Mouse (Mus musculus) T-helper 17 cell (primary cell): ENCODE results near the gene Eno2.

Source experiments
- in situ Hi-C, 2 experiments: fragments of 300-600 bp; cut with MboI, MseI; formaldehyde crosslinking; loops; 1 replicate in 1 of 2; 2 replicates in 1 of 2; pipeline ENCODE4 v1.15.1; 2025; ENCODE audit warnings: high pct_unique_total_duplicates in 2 of 2

Gene Eno2

DNA sequence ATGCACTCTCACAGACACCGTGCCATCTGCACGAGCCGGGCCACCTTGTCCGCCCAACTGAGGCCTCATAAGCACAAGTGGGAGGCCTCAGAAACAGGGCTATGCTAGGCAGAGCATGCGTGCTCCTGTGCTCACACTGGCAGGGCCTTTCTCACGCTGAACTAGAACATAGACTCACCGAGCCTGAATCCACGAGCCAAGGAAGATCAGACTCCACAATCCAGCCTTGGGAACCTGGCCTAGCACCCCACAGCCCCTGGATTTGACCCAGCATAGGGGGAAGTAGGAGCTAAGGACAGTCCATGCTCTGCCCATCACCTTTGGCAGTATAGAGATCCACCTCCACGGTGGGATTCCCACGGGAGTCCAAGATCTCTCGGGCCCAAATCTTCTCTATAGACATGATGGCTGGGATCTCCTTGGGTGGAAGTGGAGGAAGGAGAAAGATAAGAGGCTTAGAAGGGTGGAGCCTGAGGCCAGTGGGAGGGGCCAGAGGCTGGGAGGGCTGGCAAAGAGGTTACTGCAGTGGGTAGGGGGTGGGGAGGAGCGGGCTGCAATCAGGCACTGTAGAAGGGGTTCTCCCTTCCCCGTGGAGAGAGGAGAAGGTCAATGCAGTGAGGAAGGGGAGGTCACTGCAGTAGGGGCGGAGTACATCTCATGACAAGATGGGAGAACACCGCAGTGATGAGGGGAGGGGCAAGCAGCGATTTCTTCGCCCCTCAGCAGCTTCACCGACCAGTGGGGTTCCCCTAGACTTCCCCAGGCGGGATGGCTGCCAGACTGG is 1.4 kb downstream of the Eno2 start:
- in situ Hi-C loops = no loop called here

DNA sequence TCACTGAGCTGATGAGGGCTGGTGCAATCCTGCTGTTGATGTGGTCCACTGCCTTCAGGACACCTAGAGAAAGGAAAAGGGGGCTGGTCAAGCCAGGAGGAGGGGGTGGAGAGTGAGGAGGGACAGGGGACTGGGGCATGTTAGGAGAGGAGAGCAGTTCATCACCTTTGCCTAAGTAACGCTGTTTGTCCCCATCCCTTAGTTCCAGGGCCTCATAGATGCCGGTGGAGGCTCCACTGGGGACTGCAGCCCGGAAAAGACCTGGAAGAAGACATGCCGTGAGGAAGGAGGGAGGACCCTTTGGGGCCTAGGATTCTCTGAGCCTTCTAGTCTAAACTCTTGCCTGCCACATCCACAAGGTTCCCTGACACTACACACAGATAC is 1.9 kb downstream of the Eno2 start:
- in situ Hi-C loops = no loop called here

DNA sequence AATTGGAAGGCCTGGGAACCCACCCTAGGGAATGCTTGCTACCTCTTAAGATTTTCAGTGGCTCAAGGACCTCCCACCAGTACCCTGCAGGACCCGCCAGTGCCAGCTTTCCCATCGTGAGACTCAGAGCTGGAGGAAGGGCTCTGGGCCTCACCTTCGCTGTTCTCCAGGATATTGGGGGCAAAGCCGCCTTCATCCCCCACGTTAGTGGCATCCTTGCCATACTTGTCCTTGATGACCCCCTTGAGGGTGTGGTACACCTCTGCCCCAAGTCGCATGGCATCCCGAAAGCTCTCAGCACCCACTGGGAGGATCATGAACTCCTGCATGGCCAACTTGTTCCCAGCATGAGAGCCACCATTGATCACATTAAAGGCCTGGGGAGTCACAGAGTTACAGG is 3.5 kb downstream of the Eno2 start:
- in situ Hi-C loops = no loop called here

DNA sequence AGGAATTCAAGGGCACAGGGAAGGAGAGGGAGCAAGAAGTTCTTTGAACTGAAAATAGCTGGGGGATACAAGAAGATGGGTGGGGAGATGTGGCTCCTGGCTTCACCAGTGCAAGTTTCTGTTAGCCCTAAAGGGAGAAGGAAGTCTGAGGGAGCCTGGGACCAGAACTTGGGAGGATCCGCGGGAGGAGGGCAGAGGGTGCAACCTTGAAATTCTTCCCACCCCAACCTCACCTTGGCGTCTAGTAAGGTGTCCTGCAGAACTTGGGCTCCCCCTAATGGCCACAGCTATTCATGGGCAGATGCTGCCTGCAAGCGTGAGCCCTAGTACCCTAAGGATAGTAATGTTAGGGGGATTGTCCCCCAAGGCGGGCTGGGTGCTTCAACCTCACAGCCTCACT is 10.2 kb downstream of the Eno2 start:
- in situ Hi-C loops = loop anchor here in 1 of 2 experiments (5.0 kb wide), 1 partner anchor 47 kb away; the partner anchor contains the start of genes Emg1 and Phb2

DNA sequence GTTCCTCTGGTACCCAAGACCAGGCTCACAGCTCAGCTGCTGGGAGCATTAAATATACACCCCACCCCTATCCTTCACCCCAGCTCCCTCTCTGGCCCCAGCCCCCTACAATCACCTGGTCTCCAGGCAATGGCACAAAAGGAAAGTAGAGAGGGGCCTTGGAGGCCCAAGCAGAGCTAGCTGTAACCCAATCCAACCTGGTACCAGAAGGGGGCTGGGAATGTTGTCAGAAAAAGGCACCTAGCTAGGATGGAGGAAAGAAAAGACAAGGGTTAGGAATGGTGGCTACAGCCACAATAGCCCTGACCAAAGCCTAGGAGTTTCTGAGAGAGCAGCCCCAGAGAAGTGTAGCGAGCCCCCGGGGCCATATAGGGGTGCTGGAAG is 10.6 kb downstream of the Eno2 start:
- in situ Hi-C loops = loop anchor here in 1 of 2 experiments (5.0 kb wide), 1 partner anchor 47 kb away; the partner anchor contains the start of genes Emg1 and Phb2

DNA sequence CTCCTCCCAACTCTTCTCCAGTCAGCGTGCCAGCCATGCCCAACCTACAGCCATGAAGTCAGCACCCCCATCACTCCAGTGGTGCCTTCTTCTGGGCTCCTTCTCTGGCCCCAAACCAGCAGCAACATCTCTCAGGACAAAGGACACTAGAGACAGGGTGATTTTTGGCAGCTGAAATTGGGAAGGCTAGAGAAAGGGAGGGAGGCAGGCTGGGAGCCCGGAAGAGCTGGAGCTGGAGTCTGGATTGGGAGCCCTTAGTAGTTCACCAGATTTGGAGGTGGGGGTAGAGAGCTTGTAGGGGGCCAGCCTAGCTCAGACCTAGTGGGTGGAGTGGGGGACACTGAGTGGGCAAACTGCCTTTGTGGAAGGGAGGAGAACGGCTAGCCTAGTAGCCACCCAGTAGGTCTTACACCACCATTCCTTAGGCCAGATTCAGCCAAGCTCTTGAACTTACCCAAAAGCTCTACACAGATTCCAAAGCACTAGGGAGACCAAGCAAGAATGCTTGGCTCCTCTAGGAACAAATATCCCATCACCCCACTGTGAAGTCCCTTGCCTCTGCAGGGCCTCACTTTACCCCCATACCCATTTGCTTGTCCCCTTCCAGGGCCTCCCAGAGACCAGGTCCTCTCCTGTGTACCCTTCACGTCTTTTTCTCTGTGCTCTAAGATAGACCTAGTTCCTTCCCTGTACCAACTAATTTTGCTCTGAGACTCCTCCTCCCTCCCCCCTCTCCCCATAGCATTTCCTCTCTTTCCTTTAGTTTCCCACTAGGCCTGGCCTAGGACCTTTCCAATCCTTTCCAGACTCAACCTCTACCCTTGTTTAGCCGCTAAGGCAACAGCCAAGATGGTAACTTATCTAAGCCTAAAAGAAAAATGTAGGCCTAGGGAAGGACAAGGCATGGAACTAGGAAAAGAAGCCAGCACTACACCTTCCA is 11.3 kb downstream of the Eno2 start:
- in situ Hi-C loops = loop anchor here in 1 of 2 experiments (5.0 kb wide), 1 partner anchor 46 kb away; the partner anchor contains the start of genes Emg1 and Phb2

DNA sequence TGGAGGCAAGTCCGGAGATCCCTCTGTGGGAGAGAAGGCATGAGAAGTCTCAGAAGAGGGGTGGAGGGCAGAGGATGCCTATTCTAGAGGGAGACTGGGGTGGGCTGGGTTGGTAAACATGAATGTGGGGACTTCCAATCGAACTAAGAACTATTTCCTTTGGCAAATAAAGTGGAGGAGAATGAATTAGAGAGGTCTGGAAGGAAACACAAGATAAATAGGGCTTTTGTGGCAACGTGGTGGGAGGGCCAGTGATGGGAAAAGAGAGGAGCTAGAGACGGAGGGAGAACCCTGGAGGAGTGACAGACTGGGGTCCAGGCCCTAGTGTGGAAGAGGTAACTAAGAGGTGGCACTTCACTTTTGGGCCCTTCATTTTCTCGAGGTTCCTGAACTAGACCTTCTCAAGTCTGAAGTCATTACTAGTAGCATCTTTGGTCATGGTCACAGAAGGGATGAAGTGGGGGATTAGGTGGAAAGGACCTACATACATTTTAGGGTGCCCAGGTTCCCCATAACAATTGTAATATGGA is 12.1 kb downstream of the Eno2 start:
- in situ Hi-C loops = loop anchor here in 1 of 2 experiments (5.0 kb wide), 1 partner anchor 45 kb away; the partner anchor contains the start of genes Emg1 and Phb2

DNA sequence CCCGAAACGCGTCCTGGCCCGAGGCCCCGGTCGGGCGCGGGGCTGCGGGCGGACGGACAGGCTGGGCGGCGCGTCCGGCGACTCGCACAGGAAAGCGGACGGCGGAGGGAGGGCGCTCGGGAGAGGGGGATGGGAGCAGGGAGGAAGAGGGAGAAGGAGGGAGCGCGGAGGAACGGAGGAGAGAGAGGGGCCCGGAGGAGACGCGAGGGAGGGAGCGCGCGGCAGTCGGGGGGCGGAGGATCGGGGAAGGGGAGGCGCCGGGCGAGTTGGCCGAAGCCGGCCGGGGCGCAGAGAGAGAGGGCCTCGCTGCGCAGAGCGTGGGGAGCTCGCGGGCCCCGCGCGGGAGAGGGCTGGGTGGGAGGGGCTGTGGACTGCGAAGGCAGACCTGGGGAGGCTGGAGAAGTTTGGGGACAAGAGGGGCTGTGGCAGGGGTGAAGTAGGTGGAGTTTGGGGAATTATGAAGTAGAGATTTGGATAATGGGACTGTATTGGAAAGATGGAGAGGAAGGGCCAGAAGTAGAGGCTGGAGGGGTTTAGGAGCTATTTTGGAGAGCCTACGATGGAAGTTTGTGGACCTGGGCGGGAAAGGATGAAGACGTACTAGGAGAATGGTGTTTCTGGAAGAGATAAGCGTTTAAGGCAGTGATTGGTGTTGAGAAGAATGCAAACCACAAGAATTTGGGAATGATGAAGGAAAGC is 12.7 kb downstream of the Eno2 start:
- in situ Hi-C loops = loop anchor here in 1 of 2 experiments (5.0 kb wide), 1 partner anchor 44 kb away; the partner anchor contains the start of genes Emg1 and Phb2

DNA sequence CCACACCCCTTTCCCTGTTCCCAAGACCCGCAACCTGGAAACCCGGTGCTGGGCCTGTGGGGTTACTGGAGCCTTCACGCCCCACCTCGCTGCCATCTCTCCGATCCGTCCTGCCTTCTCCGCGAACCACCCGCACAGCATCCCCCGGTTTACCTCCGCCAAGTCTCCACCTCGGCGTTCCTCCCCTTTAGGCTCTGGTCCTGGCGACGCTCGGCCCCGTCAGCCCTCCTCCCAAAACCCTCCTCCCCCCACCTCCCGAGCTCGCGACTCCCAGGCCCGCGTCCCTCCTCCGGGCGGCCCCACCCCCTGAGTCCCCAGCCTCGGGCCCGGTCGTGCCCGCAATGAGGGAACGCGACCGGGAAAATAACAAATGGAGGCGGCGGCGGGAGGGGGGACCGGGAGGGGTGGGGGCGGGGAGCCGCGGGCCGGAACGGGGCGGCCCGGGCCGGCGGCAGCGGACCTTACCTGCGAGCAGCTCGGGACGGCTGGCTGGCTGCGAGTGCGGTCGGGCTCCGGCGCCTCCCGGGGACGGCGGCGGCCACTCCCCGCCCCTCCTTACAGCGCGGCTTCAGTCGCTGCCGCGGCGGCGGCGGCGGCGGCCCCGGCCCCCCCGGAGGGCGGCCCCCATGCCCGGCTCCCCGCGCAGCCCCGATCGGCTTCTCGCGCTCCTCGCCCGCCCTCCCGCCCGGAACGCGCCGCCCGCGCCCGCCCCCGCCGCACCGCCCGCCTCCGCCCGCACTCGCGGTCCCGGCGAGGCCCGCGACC is 13.5 kb downstream of the Eno2 start, which contains the start of the genes Gm45234 and Atn1:
TSS of gene Gm45234 (minus strand) at position 191 of the 765 bp plus-strand sequence.
TSS of gene Atn1 (minus strand) at position 694 of the 765 bp plus-strand sequence.
- in situ Hi-C loops = loop anchor here in 1 of 2 experiments (5.0 kb wide), 1 partner anchor 44 kb away; the partner anchor contains the start of genes Emg1 and Phb2

DNA sequence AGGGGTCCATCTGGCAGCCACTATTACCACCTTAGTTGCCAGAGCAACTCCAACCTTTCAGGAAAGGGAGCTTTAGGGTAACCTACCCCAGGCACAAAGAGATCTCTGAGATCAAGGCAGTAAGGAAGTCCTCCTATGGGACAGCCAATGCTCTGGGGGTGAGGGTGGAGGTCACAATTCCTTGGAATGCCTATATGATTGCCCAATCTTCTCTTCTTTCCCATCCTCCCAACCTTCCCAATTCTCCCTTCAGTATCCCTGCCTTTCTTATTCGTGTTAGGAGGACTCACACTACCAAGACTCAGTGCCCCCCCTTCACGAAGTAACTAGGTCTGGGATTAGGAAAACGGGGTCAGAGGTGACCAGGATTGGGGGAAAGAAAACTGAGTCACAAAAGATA is 14.2 kb downstream of the Eno2 start:
- in situ Hi-C loops = loop anchor here in 1 of 2 experiments (5.0 kb wide), 1 partner anchor 43 kb away; the partner anchor contains the start of genes Emg1 and Phb2

DNA sequence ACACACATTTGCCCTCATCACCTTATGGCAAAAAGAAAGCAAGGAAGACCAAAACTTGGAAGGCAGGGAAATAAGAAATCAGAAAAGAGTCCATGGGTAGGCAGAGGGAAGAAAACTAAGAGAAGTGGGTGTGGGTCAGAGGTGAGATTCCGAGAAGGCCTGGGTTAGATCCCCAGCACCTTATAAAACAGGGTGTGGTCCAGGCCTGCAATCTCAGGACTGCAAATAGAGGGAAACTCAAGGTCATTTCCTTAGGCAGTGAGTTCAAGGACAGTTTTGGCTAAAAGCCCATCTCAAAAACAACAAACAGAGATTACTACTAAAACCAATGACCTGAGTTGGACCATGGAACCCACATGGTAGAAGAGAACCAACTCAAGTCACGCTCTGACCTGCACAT is 15.6 kb downstream of the Eno2 start:
- in situ Hi-C loops = no loop called here

DNA sequence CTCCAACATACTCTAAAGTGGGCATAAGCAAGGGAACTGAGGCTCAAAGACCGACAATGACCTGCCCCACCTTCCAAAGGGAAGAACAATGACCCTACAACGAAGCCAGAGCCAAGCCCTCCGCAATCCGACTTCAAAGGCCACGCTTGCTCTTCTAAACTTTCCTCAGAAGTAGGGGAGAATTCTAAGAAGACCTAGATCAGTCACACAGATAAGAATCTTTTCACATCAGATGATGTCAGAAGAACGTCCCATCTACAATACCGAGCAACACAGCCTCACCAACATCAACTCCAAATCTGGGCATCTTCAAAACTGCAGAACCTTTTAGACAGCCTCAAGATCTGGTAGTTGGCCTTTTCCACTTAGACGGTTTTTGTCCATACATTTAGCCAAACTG is 19.1 kb downstream of the Eno2 start:
- in situ Hi-C loops = no loop called here

DNA sequence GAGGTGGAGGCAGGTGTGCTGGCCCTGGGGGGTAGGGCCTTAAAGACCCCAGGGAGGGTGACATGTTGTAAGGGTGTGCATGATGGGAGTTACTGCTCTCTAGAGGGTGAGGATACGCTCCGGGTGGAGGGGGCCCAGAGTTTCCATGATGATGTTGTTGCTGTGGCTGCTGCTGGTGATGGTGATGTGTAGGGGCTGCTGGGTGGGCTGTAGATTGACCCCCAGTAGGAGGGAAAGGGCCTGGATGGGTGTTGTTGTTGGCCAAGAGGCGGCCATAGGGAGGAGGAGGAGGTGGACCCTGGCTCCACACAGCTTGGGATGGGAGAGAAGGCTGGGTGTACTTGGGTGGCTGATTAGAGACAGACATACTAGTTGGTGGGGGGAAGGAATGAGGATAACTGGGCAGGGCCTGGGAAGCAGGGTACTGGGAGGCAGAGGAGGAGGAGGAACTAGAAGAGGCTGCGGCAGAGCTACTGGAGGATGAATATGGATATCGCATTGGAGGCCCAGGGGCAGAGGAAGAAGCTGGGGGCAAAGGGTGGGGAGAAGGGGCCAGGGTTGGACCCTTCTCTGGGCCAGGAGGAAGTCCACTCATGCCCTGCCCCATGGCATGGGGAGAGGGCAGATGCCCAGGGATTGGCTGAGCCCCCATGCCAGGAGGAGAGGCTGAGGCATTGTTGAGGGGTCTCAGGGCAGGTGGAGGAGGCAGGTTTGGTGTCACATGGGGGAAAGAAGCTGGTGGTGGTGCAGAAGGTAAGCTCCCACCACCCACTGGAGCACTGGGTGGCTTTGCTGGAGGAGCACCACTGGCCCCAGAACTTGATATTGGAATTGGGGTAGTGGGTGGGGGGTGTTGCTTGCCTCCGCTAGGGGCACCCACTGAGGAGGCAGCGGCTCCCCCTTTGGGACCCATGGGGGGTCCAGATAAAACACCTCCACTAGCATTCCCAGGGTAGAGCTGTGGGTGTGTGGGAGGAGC is 22.5 kb downstream of the Eno2 start:
- in situ Hi-C loops = loop anchor here in 1 of 2 experiments (10.0 kb wide), 1 partner anchor 1942 kb away; the partner anchor contains the start of gene Slc2a3

DNA sequence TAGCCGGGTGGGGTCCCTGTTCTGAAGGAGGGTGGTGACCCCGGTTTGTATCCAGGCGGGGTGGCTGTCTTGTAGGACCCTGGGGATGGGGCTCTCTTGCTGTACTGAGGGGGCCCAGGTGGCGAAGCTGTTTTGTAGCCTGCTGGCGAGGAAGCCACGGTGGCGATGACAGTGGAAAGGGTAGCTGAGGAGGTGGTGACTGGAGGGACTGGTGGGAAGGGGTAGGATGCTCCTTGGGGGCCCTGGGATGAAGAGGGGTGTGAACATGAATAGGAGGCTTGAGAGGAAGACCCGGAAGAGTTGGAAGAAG is 23.2 kb downstream of the Eno2 start:
- in situ Hi-C loops = loop anchor here in 1 of 2 experiments (10.0 kb wide), 1 partner anchor 1941 kb away; the partner anchor contains the start of gene Slc2a3

DNA sequence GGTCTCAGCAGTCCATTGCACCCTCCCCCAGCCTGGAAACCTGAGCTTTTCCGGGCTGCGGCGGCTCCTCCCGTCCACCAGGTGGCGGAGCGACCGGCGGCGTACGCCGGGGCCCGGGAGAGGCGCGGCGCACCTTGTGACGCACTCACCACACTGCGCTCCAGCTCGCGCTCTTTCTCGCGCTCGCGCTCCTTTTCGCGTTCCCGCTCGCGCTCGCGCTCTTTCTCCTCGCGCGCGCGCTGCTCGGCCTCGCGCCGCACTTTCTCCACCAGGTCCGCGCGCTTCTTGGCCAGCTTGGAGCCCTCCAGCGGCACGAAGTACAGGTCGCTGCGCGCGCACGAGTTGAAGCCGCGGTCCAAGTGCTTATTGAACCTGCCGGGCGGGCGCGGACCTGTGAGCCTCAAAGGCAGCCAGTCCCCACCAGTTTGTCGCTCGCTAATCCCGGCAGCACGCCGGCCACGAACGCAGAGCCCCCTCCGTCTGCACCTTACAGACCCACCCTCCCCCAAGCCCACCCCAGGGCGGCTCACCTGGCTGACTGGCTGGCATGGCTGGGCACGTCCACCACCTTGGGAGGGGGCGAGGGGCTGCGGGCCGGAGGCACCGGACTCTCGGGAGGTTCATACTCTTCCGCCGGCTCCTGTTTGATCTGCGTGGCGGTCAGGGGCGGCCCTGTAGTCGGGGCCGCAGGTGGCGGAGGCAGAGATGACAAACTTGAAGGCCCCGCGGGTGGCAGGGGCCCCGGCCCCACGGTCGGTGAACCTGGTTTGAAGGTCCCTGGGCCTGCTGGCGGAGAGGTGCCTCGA is 23.8 kb downstream of the Eno2 start:
- in situ Hi-C loops = loop anchor here in 1 of 2 experiments (10.0 kb wide), 1 partner anchor 1941 kb away; the partner anchor contains the start of gene Slc2a3

DNA sequence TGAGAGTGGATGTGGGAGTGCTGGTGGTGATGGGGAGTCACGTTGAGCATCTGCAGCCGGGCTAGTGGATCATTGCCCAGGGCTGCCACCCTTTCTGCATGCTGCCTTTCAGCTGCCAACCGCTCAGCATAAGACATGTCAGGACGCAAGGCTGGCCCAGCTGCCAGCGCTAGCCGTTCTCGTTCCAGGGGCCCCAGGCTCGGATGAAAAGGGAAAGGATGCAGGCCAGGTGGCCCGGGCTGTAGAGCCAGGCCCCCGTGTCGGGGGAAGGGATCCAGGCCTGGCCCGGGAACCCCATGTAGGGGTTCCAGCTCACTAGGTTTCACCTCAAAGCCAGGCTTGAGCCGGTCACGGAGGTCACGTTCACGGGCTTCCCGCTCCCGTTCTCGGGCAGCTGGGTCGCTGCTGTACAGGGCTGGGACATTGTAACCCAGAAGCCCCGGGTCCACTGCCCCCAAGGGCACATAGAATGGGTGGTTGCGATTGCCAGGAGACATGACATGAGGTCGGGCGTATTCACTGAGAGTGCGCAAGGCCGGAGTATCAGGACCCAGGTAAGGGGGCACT is 24.6 kb downstream of the Eno2 start:
- in situ Hi-C loops = loop anchor here in 1 of 2 experiments (10.0 kb wide), 1 partner anchor 1940 kb away; the partner anchor contains the start of gene Slc2a3

DNA sequence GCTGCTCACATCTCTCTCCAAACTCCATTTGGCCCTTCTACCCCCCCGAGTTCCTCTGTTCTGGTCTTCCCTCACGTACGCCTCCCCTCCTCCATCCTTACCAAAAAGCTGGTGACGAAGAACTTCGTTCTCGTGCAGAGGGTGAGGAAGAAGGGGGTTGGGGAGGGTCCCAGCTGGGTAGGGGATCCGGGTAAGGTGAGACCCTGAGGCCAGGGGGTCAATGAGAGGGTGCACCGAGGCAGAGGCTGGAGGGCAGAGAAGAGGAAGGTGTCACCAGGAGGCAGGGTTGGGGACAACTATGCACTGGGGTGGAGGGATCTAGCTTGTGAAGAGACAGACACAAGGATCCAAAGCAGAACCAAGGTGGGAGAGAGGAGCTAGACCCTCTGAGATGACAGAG is 25.8 kb downstream of the Eno2 start:
- in situ Hi-C loops = loop anchor here in 1 of 2 experiments (10.0 kb wide), 1 partner anchor 1939 kb away; the partner anchor contains the start of gene Slc2a3
